Mouse (Mus musculus) layer of hippocampus, postnatal 10 days (tissue): ENCODE results near the gene Gypa. TPM values are rescaled to one million over a fixed set of nuclear protein-coding genes. Genes with fewer than 3 reads are reported as not detected.

Experiments
- DNase-seq, 2 experiments: peaks; one replicate each; pipeline ENCODE4 v3.0.0; 2021; ENCODE audit warnings: low spot score in 2 of 2
- long read RNA-seq: library from polyadenylated mRNA; stranded (forward); transcript quantifications from one replicate; pipeline ENCODE4 v2.0.0, GENCODE M21; 2023
- total RNA-seq, 2 experiments: library from RNA; stranded (reverse); gene quantifications; 2 replicates each; pipeline ENCODE4 v1.2.3; 2021

Gene Gypa
- total RNA-seq, result not detected
- long read RNA-seq, result 0 reads

DNA sequence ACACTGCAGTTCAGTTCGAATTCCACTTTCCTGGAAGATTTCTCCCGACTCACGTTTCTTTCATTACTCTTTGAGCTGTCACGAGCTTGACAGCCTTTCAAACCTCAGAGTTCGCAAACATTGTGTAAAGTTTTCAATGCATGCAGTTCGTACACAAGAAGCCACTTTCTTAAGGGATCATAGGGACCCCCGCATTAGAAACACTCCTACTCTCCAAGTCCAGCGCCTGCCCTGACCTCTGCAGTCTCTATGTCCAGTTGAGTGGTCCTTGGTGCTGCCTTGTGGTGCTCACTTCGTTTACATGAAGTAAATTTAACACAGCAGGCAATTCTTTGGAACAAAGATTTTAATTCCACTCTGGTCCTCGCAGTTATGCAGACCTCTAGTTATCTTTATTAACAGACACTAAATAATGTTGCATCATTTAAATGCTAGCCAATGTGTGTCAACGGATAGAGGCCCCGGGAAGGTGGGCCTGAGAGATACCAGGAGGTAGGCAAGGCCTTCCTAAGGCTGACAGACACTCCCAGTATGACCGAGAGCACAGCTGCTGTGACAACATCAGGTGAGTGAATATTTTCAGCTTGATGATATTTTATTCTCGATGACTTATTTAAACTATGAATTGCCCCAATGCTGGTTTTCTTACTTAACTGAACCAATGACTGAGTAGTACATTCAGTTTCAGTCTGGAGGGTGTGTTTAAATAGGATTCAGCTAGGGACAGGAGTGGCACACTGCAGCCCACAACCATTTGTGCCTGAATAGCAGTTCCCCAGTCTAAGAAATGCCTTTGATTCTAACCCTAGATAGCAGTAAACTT, at the start of gene Gypa:
Gene Gypa (plus strand): TSS at position 259 of the 823 bp plus-strand sequence.
- DNase-seq, result no peak

DNA sequence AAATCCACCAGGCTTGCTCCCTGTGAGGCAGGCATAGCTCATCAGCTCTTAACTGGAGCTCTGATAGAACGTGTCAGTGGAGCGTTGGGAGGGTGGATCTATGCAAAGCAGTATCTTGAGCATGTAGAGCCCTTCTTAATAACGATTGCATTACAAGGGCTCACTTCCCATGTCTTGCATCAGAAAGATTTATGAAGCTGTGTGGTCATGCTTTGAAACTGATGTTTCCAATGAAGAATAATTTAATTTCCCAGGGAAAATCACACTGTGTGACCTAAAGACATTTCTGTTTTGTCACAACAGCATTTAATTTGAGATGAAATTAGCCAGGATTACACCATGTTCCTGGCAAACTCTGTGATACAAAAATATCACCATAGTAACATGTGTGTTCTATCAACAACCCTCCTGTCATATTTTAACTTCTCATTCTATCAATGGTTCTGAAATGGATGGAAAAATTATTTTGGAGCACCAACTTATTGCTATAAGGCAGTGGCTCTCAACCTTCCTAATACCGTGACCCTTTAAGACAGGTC, 49.0 kb upstream of the Gypa start:
- peak in 1 of 2 experiments; percentile 6 for DNase-seq

DNA sequence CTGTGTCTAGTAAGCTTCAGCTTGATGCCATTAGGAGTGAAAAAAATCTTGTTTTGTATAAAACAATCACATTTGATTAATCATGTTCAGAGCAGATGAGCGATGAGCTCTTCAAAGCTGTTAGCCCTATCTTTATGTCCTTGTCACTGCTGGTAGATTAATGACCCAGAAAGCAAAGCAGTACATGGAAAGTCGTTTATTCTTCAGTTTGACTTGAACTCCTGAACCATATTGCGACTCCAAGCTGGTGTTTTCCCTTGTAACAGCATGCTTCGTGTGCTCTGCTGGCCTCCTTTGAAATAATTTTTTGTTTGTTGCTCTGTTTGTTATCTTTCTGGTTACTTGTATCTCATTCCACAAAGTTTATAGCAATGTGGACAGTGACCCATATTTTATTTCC, 46.4 kb upstream of the Gypa start:
- no peak for DNase-seq

DNA sequence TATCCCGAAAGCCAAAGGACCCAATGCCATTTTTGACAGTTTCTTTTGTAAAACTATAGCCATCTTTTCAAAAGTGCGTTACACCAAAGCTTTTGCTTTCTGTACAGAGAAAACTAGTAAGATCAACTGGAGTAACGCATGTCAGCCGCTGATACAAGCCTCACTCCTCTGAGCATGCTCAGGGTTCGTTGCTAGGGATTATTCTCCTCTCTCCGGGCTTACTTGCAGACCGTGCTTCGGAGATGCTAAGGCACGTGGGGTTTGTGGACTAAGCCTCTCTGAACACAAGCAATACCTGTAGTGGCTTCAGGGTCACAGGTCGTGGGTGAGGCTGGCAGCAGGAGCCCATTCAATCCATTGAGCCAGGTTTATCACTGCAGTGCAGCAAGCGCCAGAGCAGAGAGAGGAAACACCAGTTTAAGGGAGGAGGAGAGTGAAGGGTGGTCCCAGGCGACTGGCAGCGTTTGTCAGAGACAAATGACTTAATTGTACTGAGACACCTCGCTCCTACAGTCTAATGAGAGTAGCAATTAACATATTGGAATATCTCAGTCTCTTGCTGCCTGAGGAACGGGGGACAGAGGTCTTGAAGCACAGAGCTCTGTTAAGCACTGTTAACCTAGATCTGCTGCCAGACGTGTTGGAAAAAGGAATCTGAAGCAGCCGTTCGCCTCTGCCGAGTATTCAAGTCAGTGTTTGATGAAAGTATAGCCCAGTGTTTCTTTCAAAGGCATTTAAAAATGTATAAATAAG, 41.5 kb upstream of the Gypa start:
- no peak for DNase-seq

DNA sequence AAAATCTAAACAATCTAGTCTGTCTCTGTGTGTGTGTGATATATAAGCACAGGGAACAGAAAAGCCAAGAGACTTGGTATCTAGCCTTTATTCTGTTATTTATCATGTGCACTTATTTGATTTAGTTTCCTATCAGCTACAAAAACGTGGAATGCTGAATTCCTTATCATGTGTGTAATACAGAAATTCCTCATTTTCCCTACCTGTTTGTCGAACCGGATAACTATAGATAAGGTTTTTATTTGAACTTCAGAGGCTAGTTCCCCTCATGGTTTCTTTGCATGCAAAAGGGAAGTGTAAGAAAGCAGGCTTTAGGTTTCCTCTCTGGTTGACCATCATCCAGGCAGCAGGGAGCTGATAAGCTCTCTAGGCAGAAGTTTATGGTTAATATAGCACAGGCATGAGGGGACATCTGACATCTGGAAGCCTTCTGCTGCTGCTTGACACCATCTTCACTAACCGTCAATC, 30.1 kb upstream of the Gypa start:
- DNase-seq, result no peak

DNA sequence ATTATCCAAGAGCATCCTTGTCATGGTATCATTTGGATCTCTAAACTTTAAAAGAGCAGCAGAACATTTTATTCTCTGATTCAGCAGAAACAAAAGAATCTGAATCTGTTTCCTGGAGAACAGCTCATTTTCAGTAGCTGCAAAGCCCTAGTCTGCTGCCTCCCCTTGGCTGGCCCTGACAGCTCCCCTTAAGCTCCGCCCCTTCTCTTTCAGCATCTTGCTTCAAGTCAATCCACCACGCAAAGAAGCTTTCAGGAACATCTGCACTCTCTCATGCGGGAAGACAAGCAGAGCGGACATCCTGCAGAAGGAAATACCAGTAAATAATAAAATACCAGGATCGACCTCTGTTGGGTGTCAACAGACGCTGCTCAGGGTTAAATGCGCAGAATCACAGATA, 18.6 kb upstream of the Gypa start:
- DNase-seq, result no peak

DNA sequence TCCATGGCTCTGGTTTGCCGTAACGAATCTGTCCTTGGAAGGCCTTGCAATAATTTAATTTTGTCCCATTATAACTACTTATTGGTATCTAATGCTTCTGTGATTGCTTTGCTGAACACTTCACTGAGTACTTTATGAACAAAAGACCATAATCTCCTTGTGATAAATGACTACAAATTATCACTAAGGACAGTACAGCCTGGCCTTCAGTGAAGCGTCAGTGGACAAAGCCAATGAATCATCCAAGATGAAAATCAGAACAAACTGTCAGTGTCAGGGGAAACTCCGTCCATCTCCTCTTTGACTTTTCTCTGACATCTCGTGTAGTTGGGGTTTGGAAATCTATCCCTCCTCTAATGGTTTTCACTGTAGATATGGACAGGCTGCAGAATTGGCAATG, 15.4 kb upstream of the Gypa start:
- DNase-seq, result no peak

DNA sequence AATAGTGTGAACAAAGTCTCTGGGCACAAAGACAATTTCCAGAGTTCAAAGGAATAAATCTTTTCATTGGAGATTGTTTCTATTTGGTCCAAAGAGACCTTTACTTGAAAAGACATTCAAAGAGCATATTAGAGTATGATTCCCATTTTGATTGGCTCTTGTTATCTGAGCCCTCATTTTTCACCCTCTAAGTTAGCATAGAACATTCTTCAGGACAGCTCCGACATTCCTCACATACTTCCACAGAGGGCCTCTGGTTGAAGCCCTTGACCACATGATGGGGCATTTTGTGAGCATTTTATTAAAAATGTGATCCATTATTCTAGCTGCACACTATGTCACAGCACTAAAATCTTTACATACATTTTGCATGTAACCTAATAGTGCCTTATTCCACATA, 14.5 kb upstream of the Gypa start:
- DNase-seq, result no peak

DNA sequence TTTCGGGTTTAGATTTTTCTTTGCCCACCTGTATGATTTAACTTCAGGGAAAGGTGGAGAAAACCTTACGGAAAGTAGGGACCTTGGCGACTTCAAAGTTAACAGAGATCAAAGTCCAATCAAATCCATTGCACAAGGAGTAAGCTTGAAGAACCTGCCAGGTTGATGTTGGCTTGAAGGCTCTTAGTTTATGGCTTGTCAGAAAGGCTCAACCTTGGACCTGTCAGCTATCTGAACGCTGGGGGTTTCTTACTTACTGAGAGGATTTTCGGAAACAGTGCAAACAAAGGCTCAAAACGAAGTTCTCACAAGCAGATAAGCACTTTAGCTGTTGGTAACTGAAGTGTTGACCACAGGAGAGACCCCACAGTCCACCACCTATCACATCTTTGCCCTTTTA, 11.4 kb upstream of the Gypa start:
- DNase-seq, result no peak

DNA sequence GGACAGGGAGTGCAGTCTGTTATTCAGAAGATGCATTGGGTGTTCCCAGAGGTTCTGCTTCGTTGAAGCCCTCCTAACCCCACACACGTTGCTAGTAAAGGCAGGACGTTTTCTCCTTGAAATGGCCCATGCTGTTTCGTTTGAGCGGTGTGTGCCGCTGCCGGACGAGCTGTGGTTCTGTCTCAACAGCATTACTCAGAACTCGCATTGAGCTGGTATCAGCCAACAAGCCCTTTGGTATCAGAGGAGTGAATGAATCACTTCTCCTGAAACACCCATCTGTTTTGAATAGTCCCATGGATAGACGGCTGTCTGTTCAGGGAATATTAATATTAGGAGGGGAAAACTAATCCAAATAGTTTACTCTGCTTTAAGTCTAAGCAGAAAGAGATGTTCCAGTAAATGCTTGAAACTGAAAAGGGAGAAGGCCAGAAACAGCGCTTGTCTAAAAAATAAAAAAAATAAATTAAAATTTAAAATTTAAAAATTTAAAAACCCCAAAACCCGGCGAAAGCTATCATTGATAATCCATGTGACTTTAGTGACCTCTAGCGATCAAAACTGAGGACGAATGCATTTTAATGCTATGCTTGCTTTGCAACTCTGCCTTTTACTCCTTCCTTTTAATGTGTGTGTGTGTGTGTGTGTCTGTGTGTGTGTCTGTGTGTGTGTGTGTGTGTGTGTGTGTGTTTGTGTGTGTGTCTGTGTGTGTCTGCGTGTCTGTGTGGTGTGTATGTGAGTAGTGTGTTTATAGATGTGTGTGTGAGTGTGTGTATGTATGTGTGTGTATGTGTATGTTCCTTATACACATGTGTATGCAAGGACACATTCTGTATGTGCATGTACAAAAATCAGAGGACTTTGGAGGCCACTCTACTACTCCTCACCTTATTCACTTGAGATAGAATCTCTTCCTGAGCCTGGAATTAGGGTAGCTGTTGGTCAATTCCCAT, 10.5 kb upstream of the Gypa start:
- DNase-seq, result peak; percentile 26 to 30

DNA sequence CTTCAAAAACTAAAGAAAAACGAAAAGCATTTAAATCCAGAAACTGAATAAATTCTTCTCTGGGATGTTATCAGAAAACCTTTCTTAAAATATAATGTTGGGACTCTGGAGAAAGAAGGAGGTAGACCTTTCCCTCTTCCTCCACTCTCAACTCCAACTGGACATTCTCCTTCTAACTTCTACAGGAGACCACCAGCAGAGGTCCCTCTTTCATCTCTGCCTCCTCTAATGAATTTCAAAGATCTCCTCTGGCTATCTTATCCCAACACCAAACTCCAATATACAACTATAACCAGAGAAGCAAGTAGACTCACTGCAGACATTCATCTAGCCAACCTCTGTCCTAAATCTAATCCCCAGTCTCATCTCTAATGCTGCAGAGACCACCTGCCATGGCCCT, 2.0 kb upstream of the Gypa start:
- DNase-seq, result no peak

DNA sequence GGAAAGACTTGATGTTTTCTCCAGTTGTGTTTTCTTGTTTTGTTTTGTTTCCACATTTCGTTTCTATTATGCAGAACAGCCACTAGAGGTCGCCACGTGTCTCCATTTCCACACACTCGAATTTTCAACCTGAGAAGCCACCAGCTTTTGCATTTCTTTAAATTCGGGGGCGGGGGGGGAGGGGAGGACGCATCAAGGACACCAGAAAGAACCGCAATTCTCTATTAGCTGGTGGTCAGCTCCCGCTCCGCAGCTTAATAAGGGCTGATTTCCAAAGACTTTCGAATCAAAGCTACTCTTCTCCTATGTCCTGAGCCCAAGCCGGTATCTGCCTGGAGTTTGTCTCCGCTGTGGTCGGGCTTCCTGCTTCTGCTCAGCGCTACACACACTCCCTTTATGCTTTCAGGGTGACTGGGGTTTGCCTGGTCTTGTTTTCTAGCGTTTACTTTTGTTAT, 567 bp upstream of the Gypa start:
- DNase-seq, result peak; percentile 65 to 71

DNA sequence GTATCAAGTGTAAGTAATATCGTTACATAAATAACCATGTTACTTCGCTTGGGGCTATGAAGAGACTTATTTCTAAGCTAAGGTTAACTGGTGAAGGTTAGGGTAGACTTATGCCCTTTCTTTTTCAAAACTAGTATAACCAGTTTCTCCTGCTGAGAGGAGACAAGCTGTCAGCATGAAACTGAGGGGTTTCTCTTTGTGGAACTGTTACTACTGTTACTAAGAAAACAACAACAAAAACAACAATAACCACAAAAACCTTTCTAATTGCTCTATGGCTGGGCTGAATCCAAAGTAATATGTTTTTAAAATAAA, 722 bp downstream of the Gypa start:
- DNase-seq, result no peak

DNA sequence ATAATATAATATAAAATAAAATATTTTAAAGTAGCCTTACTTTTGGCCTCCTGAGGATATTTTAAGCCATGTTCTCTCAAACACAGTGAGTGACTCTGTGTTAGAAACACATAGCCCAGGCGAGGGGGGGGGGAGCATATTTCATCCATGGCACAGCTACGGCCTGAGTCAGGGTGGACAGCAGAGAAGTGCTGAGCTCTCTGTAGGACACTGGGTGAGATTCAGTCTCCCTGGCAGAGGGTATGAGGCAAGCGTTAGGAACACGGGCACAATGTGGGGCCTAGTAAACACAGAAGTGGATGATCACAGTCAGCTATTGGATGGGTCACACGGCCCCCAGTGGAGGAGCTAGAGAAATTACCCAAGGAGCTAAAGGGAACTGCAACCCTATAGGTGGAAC, 1.2 kb downstream of the Gypa start:
- no peak for DNase-seq

DNA sequence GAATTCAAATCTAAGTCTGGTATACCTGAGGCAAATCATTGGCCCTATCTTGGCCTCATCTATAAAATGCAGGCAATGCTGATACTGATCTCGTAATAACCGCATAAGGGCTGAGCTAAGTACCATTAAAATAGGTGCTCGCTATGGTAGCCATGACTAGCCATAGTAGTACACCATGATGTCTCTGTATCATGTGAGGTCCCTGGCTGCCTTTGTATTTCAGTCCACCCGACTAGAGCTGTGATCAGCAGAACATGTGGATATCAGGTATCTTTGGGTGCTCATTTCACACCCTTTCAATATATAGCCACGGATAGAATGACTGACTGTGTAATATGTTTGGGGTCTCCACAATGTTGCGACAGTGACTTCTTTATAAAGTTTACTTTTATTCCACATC, 1.9 kb downstream of the Gypa start:
- no peak for DNase-seq

DNA sequence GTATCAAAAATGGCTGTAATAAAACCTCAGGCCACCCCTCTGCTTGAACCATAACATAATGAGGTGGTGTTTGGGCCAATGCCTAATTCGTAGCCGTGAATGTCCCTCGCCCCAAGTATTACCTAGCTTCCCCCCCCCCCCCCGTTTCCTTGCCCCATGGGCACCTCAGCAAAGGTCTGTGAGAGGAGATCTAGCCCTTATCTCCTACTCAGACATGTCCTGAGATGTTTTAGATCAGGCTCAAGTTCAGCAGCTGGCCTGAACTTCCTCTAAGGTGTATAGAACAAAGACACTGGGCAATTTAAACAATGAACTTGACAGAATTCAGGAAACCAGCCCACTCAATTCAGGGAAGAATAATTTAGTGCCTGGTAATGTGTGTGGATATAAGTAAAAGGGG, 3.7 kb downstream of the Gypa start:
- no peak for DNase-seq

DNA sequence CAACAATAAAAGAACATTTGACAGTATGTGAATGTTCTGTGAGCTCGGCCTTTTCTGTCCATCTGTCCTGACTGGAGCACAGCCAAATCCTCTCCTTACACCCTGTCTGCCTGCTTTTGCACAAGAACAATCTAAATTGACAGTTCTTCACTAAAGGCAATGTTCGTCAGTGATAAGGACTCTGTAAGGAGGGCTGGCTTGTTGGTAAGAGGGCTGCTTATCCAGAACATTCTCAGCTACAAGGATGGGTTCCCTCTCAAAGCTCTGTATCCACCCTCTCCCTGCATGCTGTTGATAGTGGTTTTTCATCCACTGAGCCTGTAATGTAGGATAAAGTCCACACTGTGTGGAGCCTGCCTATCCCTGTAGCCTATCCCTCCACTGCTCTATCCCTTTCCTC, 6.7 kb downstream of the Gypa start:
- DNase-seq, result no peak

DNA sequence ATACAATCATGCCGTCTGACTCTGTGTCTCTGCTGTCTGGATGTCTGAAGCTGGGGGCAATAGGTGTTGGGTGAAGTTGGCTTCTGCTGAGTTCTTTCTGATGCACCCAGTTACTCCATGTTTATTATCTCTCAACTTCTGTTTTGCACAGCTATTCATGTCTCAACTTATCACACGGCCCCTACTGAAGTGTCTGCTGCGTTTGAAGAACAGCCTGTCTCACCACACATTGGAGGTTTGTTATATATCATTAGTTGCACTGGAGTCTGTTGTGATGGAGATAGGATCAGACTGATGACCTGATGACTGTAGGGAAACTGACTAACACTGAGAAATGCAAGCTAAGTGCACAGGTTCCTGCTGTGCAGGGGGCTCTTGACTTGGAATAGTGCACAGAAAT, 7.2 kb downstream of the Gypa start:
- DNase-seq, result no peak

DNA sequence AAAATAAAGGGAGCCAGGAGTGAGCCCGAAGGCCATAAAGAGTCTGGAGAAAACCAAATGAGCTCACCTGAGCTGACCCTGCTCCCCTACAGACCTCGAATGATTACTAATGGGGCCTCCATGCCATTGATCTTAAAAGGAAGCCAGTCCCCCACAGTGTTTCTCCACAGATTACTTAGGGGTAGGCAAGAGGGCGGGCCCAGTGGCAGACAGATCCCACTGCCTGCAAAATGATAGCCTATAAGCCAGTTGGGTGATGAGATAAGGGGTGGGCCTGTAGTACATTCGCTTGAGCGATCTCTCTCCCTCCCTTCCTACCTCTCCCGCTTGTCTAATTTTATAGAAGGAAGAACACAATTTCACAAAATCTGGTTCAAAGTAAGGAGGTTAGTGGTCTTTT, 7.7 kb downstream of the Gypa start:
- no peak for DNase-seq

DNA sequence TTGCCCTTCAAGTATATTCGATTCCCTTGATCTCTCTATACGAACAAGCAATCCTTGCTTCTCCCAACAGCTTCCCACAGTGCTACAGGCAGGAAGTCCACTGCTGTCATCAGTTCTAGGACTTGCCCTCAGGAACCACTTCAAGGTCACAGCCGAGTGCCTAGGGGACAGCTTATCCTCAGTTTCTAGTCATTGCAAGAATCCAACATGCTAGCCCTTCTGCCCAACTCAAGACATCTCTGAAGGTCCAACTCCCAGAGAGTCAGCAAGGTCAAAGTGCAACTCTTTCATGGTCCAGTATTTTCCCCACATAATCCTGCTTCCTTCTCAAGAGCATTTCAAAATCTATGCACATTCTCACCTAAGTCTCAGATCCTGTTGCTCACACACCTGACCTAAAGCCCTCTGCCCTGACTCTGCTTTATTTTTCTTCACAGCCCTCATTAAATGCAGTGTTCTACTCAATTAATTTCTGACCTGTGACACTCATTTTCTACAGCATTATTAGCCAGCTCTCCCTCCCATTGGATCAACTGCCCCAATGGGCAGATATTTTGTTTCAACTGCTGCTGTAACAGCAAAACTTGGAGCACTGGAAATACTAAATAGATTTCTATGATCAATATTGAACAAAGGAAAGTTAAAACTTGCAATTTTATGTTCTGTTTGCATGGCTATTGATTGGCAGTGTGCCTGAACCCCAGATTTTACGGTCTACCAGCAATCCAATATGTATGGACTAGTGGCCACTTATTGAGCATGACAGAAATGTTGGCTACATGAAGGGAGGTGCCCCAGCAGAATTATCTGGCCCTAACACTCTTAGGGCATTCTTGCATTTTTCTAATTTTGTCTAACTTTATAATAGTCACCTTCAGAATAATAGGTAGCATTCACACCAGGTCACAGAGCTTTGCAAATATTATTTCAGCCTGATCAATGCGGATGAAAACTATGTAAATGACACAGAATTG, 33.1 kb downstream of the Gypa start:
- no peak for DNase-seq
